Mouse (Mus musculus): ENCODE data around the gene Fdps.

Fdps gene

GRCm38 (mm10) chr3:89101812-89102494, at the start of gene Fdps:
Gene Fdps (minus strand): TSS chr3:89101959.
- DNase-seq (ENCODE audit: low read depth) = peak; percentile 98

GRCm38 (mm10) chr3:89148567-89148966, 46.8 kb upstream of the Fdps start:
- DNase-seq (ENCODE audit: low read depth) = no peak

DNA sequence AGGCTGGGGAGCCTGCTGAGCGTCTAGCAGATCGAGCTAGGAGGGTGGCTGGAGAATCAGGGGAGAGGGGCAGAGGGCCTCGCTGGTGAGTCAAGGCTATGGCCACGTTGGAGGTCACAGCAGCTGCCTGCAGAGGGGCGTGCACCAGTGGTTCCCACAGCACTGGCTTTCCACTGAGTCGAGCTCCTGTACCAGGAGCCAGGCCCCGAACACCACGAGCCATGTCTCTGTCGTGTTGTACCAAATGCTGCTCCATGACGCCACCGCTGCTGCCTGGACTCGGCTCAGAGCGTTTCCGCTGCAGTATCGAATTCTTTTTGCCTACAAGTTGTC, 46.2 kb upstream of the Fdps start:
- no peak for DNase-seq (ENCODE audit: low read depth)

DNA sequence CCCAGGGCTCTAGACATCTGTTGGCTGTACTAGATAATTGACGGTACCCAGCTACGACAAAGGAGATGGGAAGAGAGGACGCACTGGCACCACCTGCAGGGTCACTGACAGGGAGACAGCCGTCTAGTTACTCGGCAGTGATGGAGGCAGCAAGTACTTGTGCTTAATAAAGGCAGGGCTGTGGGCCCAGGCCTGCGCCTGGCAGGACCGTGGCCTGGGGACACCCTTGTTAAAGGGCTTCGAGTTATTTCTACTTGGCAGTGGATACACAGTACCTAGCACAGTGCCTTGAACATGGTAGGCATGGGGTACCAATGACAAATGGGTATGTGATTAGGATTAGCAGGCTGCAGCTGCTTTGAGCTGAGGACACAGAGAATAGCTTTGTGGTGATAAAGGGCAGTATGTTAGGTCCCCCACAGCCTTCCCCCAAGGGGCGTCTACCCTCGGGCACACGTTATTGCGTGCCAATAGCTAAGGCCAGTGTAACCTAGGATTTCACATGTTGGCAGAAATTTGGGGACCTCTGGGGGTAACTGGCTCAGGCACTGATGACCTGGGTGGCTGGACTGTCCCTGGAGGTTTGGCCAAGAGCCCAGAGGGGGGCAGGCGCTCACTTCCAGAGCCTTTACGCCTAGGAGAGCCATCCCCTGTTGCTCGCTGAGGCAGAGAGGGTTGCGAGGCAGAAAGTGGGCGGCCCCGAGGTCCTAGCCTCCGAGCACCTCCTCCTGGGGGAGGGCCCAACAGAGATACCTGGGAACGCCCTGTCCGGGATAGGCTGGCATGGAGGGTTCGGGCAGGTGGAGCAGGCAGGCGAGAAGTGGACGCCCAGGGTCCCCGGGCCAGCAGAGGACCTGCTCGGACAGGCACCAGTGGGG, 45.6 kb upstream of the Fdps start:
- no peak for DNase-seq (ENCODE audit: low read depth)

- no peak for DNase-seq (ENCODE audit: low read depth)
Observed at GRCm38 (mm10) chr3:89145566-89145965, 43.8 kb upstream of the Fdps start.

DNA sequence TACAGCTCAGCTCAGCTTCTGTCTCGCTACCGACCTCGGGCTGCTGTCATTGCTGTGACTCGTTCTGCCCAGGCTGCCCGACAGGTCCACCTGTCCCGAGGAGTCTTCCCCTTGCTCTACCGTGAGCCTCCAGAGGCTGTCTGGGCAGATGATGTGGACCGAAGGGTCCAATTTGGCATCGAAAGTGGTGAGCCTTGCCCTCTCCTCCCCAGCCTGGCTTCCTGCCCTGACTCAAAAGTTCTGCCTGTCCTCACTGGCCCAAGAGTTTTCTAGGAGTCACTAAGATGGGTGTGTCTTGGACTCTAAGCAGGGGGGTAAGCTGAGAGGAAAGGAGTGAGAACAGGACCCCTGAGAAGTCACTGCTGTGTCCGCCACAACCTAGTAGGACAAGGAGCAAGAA, 43.1 kb upstream of the Fdps start:
- DNase-seq (ENCODE audit: low read depth) = no peak

DNA sequence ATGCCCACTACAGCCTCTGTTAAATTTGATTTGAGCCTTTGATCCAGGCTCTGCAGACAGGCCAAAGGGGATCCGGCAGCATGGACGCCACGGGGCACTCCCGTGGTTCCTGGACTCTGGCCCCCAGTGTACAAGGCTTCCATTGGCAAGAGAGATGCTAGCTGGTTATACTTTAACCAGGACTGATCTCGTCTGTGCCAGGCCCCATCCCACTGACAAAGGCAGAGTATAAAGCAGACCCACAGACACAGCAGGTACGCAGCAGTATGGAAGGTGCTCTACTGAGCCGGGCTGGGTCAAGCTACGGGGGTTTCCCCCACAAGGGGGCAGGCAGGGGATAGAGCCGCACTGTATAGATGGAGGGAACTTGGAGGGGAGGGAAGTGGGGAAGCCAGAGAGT, 34.6 kb upstream of the Fdps start:
- DNase-seq (ENCODE audit: low read depth) = no peak

DNA sequence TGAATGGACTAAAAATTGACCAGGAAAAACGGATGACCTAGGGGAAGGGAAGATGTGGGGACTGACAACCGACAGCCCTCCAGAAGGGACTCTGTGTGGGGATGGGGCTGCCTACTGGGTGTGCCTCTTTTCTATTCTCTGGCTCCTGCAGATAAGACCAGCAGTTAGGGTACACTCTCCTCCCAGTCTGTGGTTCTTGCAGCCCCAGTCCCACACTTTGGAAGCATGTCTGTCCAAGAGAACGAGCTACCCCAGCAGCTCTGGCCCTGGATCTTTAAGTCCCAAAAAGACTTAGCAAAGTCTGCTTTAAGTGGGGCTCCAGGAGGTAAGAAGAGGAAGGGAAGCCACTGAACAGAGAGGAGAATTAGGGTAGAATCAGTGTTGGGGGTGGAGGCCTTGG, 34.2 kb upstream of the Fdps start, which contains the start of gene Pklr:
TSS of gene Pklr (plus strand) at position 185 of the 400 bp plus-strand sequence.
- no peak for DNase-seq (ENCODE audit: low read depth)

DNA sequence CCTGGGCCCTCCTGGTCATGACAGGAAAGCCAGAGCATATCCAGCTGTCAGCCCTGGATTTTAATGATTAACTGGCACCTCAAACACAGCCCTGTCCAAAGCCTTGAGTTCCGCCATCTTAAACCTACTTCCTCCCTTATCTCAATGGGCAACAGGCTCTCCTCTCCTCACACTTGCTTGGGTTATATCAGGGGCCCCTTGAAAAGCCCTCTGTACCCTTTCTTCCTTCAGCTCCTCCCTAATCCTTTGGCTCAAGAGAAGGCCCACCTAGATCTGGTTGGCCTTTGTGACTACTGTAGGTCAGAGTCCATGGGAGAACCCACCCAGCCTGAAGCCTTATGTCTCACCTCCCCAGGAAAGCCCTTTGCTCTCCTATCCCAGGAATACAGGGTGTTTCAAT, 32.0 kb upstream of the Fdps start:
- DNase-seq (ENCODE audit: low read depth) = no peak

- DNase-seq (ENCODE audit: low read depth) = no peak
Observed at GRCm38 (mm10) chr3:89133063-89133450, 31.3 kb upstream of the Fdps start.

DNA sequence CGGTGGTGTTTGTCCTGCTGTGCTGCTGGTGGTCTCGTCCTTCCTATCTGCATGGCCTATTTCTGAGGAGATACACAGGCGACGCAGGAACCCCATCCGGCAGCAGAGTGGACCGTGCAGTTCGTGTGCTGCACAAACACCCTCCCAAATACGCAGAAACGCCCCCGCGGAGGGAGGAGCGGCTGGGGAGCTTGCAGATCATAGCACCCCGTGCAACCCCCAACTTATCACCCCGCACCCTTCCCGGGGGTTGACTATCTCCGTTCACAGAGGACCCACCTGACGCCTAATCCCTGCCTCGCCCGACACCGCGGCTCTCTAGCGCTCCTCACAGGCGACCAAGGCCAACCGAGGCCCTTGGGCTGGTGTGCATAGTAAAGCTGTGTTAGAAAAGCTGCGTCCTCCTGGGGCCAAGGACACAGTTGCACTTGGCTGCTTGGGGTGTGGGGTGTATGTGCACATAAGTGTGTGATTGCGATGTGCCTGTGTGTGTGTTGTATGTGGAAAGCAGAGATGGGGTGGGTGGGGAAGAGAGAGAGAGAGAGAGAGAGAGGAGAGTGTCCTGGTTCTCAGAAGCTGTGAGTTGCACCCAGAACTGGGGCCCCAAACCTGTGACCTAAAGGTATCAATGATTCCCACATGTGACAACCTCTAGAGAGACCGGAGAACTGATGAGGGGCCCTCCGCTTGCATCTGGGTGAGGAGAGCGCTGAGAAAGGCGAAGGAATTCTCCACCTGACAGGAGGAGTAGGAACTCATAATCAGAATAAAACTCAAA, 30.7 kb upstream of the Fdps start:
- DNase-seq (ENCODE audit: low read depth) = no peak

DNA sequence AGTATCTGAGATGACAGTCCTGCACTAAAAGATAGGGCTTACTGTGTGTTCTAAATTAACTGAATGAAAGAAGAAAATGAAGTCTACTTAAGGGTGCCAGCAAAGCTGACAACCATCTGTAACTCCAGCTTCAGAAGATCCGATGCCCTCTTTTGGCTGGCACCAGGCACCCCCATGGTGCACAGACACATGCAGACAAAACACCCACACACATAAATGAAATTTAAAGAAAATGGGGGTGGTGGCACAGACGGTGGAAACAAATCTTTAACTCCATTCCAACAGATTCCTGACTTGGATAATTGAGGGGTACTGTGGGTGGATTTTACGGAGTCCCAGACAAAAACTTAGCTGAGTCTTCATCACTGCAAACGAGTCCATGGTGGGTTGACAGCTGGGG, 30.1 kb upstream of the Fdps start:
- no peak for DNase-seq (ENCODE audit: low read depth)

DNA sequence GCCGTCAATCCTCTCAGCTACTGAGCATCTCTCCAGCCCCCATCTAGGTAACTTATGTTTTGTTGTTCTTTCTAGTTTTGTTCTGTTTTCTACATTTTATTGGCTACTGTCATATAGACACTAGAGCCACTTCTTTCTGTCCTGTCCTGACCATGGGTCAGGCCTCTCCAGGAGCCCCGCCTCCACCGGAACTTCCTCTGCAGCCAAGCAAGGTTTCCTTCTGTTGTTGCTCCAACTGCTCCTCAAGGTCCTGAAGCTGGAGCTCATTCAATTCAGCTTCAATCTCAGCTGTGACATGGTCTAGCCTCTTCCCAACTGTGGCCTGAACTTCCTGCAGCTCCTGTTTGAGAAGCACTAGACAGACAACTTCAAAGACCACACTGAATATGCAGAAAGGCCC, 28.1 kb upstream of the Fdps start:
- DNase-seq (ENCODE audit: low read depth) = no peak

GRCm38 (mm10) chr3:89125981-89126380, 24.2 kb upstream of the Fdps start:
- DNase-seq (ENCODE audit: low read depth) = no peak

DNA sequence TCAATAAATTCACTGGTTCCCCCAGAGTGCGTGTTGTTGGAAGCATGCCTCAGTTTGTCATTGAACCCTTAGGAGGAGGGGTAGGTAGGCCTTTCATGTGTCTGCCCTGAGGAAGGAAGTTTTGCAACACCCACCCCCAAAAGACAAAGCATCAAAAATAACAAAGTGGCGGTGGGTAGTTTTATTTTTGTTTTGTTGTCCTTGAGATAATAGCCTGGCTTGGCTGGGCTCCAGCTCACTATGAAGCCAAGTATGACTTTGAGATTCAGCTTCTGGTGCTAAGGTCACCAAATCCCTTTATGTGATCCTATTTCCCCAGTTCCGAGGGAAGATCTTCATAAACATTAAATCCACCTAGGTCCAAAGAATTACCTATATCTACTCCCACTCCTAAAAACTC, 22.5 kb upstream of the Fdps start:
- no peak for DNase-seq (ENCODE audit: low read depth)

GRCm38 (mm10) chr3:89123313-89123712, 21.6 kb upstream of the Fdps start:
- DNase-seq (ENCODE audit: low read depth) = no peak

GRCm38 (mm10) chr3:89115522-89115921, 13.8 kb upstream of the Fdps start:
- no peak for DNase-seq (ENCODE audit: low read depth)

DNA sequence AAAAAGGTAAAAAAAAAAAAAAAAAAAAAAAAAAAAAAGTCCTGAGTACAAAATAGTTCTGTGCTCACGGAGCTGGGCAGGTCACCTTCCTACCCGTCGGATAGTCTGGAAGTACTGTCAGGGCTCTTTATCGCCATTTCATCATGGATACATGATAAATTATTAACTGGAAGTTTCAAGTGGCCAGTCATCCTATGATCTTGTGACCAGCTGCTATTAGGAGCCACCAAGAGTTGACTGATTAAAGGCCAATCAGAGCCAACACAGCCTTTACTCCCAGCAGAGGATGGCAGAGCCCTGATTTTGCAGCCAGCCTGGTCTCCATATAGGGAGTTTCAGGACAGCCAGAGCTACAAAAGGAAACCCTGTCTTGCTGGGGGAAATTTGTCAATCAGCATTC, 11.3 kb upstream of the Fdps start:
- no peak for DNase-seq (ENCODE audit: low read depth)

- no peak for DNase-seq (ENCODE audit: low read depth)
Observed at GRCm38 (mm10) chr3:89108146-89108545, 6.4 kb upstream of the Fdps start.

- DNase-seq (ENCODE audit: low read depth) = no peak
Observed at GRCm38 (mm10) chr3:89107545-89107944, 5.8 kb upstream of the Fdps start.

DNA sequence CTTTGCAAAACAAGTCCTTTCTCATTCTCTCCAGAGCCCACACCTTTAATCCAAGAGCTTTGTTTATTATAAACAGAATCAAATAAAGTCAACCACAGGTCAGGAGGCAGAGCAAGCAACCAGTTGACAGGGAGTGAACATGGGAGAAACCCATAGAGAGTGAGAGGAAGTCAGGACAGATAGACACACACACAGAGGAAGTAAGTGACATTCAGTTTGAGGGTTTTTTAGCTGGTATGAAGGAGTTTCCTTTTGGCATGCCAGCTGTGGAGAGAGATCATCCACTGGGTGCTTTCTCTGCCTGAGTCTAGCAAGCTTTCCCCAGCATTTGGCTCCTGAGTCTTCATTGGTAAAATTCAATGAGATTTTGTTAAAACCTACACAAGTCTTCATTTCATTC, 5.1 kb upstream of the Fdps start:
- DNase-seq (ENCODE audit: low read depth) = no peak

GRCm38 (mm10) chr3:89103291-89103595, 1.5 kb upstream of the Fdps start:
- no peak for DNase-seq (ENCODE audit: low read depth)
